Mouse (Mus musculus) lung, adult 2 months (tissue): Measurements from ENCODE around the gene Stx4a. TPM values are rescaled to one million over a fixed set of nuclear protein-coding genes. Genes with fewer than 3 reads are reported as not detected.
"Not testable (repeated sequence)": the region's sequence is repeated elsewhere in the genome, so short reads cannot be mapped to it uniquely, and the experiment has no call there.

Experiments used
- DNase-seq: peaks from one replicate; pipeline ENCODE4 v3.0.0; 2022
- H3K4me1 ChIP-seq: fragments of 200-500 bp; 2 replicates; pipeline ENCODE4 v1.6.1; 2011; ENCODE audit warnings: low read length; ENCODE audit not compliant: control insufficient read depth, insufficient read depth
- H3K4me3 ChIP-seq: fragments of 200-500 bp; replicated peaks from 2 replicates; pipeline ENCODE3; 2011; ENCODE audit warnings: low read depth, mild to moderate bottlenecking, control low read depth, low read length; ENCODE audit errors: extremely low read depth
- CTCF ChIP-seq: fragments of 200-500 bp; IDR thresholded peaks from 2 replicates; pipeline ENCODE4 v1.5.1; 2011; ENCODE audit warnings: mild to moderate bottlenecking, low read length, control low read depth; ENCODE audit not compliant: insufficient read depth
- POLR2A ChIP-seq: fragments of 200-500 bp; IDR thresholded peaks from 2 replicates; pipeline ENCODE4 v1.6.1; 2011; ENCODE audit warnings: low read depth, mild to moderate bottlenecking, control low read depth, low read length, borderline replicate concordance; ENCODE audit errors: extremely low read depth
- WGBS: fragments of 180-500 bp; shearing (Covaris S2); methylation state at CpG from one replicate; pipeline ENCODE4 v1.1.7; 2018; 5-methylcytosine and 5-hydroxymethylcytosine counted together
- polyA plus RNA-seq: library from polyadenylated mRNA; depleted of rRNA; stranded (reverse); fragments of >200 nt; gene quantifications from 2 replicates; pipeline ENCODE4 v1.2.3, GENCODE M21; 2012; rRNA removed

Stx4a gene
- polyA plus RNA-seq: 63.5 and 77.9 TPM in 2 replicates

GRCm38 (mm10) chr7:127824176-127824871, at the start of gene Stx4a, which contains the start of gene Stx1b:
Stx4a (plus strand) TSS chr7:127824294.
Stx1b (minus strand) TSS chr7:127824549.
- WGBS: 13% methylated on average over 33 of the region's 38 CpGs
- no peaks in the 10 kb centered on the region for H3K4me1 ChIP-seq
- no peak within 1 kb of the TSS for H3K4me3 ChIP-seq
- TF ChIP-seq CTCF: no peak
- TF ChIP-seq POLR2A: no peak
- no peak for DNase-seq

- Histone ChIP-seq H3K4me1 (peaks cover 11% of the 10 kb centered on the region), H3K4me3 (peak overlapping the region; percentile 69)
- 63% methylated on average over 7 of the region's 7 CpGs for WGBS
- not testable (repeated sequence) for DNase-seq
These were observed 48.3 kb upstream of the Stx4a start for GRCm38 (mm10) chr7:127775837-127776236.

- TF ChIP-seq POLR2A (no peak), CTCF (no peak)
- peaks cover 11% of the 10 kb centered on the region for H3K4me1 ChIP-seq
- peak; percentile 88 for DNase-seq
- peak within 1 kb of the TSS; percentile 86 for H3K4me3 ChIP-seq
- under 1% methylated on average over 23 of the region's 23 CpGs for WGBS
These were observed 47.7 kb upstream of the Stx4a start, which contains the start of gene Setd1a for GRCm38 (mm10) chr7:127776426-127776825. Setd1a (plus strand) TSS chr7:127776670.

- peak; percentile 97 for DNase-seq
- under 1% methylated on average over 68 of the region's 70 CpGs for WGBS
These were observed 47.1 kb upstream of the Stx4a start for GRCm38 (mm10) chr7:127776878-127777473.

GRCm38 (mm10) chr7:127777474-127778266, 46.4 kb upstream of the Stx4a start:
- Histone ChIP-seq H3K4me3 (peak overlapping the region; percentile 86), H3K4me1 (peaks cover 11% of the 10 kb centered on the region)
- peak; percentile 65 for DNase-seq
- TF ChIP-seq CTCF (no peak), POLR2A (no peak)
- WGBS: 2% methylated on average over 57 of the region's 66 CpGs

More at GRCm38 (mm10) chr7:127776878-127777473, 47.1 kb upstream of the Stx4a start:
- no peak for TF ChIP-seq CTCF
- peak; percentile 74; the same call in 1 of the 2 replicates for TF ChIP-seq POLR2A
- H3K4me3 ChIP-seq: peak overlapping the region; percentile 86
- peaks cover 11% of the 10 kb centered on the region for H3K4me1 ChIP-seq

GRCm38 (mm10) chr7:127778350-127778749, 45.7 kb upstream of the Stx4a start:
- Histone ChIP-seq H3K4me3 (no peak overlapping the region), H3K4me1 (peaks cover 11% of the 10 kb centered on the region)
- 72% methylated on average over 4 of the region's 4 CpGs for WGBS
- no peak for DNase-seq
- TF ChIP-seq POLR2A (no peak), CTCF (no peak)

- 93% methylated on average over 7 of the region's 7 CpGs for WGBS
- TF ChIP-seq POLR2A (no peak), CTCF (no peak)
- DNase-seq: no peak
- no peak within 1 kb of the TSS for H3K4me3 ChIP-seq
- H3K4me1 ChIP-seq: no peaks in the 10 kb centered on the region
These were observed 38.8 kb upstream of the Stx4a start, which contains the start of gene Gm49388 for GRCm38 (mm10) chr7:127785308-127785707. Gm49388 (plus strand) TSS chr7:127785608.

- H3K4me3 ChIP-seq: no peak overlapping the region
- H3K4me1 ChIP-seq: peaks cover 6% of the 10 kb centered on the region
- DNase-seq: no peak
- 87% methylated on average over 23 of the region's 23 CpGs for WGBS
- TF ChIP-seq POLR2A: no peak
- no peak for TF ChIP-seq CTCF
These were observed 26.8 kb upstream of the Stx4a start for GRCm38 (mm10) chr7:127797076-127797845.

- 89% methylated on average over 4 of the region's 4 CpGs for WGBS
- Histone ChIP-seq H3K4me1 (peaks cover 6% of the 10 kb centered on the region), H3K4me3 (no peak overlapping the region)
- no peak for DNase-seq
- TF ChIP-seq CTCF: no peak
- TF ChIP-seq POLR2A: no peak
These were observed 25.5 kb upstream of the Stx4a start for GRCm38 (mm10) chr7:127798591-127798990.
